Mouse (Mus musculus) cortical plate, adult 2 months (tissue): ENCODE measurements around the gene Cpne4. TPM values are rescaled to one million over a fixed set of nuclear protein-coding genes. Genes with fewer than 3 reads are reported as not detected.

ENCODE experiments used
- H3K27ac ChIP-seq: fragments of 200-500 bp; 2 replicates; pipeline ENCODE4 v1.5.1; 2012; ENCODE audit warnings: low read length, control low read depth, inconsistent platforms; ENCODE audit not compliant: insufficient read depth
- H3K4me1 ChIP-seq: fragments of 200-500 bp; 2 replicates; pipeline ENCODE4 v1.6.1; 2011; ENCODE audit warnings: low read length; ENCODE audit not compliant: control insufficient read depth, insufficient read depth
- H3K4me3 ChIP-seq: fragments of 200-500 bp; 2 replicates; pipeline ENCODE4 v1.5.1; 2011; ENCODE audit warnings: mild to moderate bottlenecking, low read length, control low read depth; ENCODE audit not compliant: insufficient read depth
- CTCF ChIP-seq: fragments of 200-500 bp; IDR thresholded peaks from 2 replicates; pipeline ENCODE4 v1.5.1; 2011; ENCODE audit warnings: mild to moderate bottlenecking, control low read depth, low read length; ENCODE audit not compliant: insufficient read depth; ENCODE audit errors: extremely low read depth
- POLR2A ChIP-seq: fragments of 200-500 bp; IDR thresholded peaks from 2 replicates; pipeline ENCODE4 v1.6.1; 2011; ENCODE audit warnings: mild to moderate bottlenecking, low read length, control low read depth; ENCODE audit not compliant: insufficient read depth; ENCODE audit errors: extremely low read depth
- polyA plus RNA-seq: library from polyadenylated mRNA; depleted of rRNA; stranded (reverse); fragments of >200 nt; gene quantifications from 2 replicates; pipeline ENCODE4 v1.2.3, GENCODE M21; 2012

Cpne4 gene
- polyA plus RNA-seq, 1 experiment, result 31.5 TPM

GRCm38 (mm10) chr9:104854245-104854921 is 307.3 kb downstream of the Cpne4 start:
- H3K27ac ChIP-seq, result no peak overlapping the region
- H3K4me1 ChIP-seq, result no peaks in the 10 kb centered on the region
- no peak overlapping the region for H3K4me3 ChIP-seq
- TF ChIP-seq CTCF (no peak), POLR2A (no peak)

GRCm38 (mm10) chr9:104865830-104866229 is 318.7 kb downstream of the Cpne4 start:
- TF ChIP-seq CTCF (no peak), POLR2A (no peak)
- H3K4me3 ChIP-seq, result no peak overlapping the region
- H3K27ac ChIP-seq, result no peak overlapping the region

GRCm38 (mm10) chr9:104872586-104872985 is 325.5 kb downstream of the Cpne4 start:
- TF ChIP-seq CTCF (no peak), POLR2A (no peak)
- Histone ChIP-seq H3K4me1 (no peaks in the 10 kb centered on the region; the same call in 1 of the 2 replicates), H3K27ac (no peak overlapping the region), H3K4me3 (no peak overlapping the region)

More at GRCm38 (mm10) chr9:104865830-104866229, 318.7 kb downstream of the Cpne4 start:
- H3K4me1 ChIP-seq, result no peaks in the 10 kb centered on the region

- Histone ChIP-seq H3K4me1 (no peaks in the 10 kb centered on the region; the same call in 1 of the 2 replicates), H3K27ac (no peak overlapping the region), H3K4me3 (no peak overlapping the region)
- TF ChIP-seq POLR2A (no peak), CTCF (no peak)
These were observed 327.1 kb downstream of the Cpne4 start for GRCm38 (mm10) chr9:104874157-104874556.

- TF ChIP-seq CTCF (no peak), POLR2A (no peak)
- no peak overlapping the region for H3K4me3 ChIP-seq
- H3K4me1 ChIP-seq, result no peaks in the 10 kb centered on the region; the same call in 1 of the 2 replicates
- no peak overlapping the region for H3K27ac ChIP-seq
These were observed 329.9 kb downstream of the Cpne4 start for GRCm38 (mm10) chr9:104877014-104877413.

GRCm38 (mm10) chr9:104878558-104878957 is 331.5 kb downstream of the Cpne4 start:
- no peak overlapping the region for H3K4me3 ChIP-seq
- no peaks in the 10 kb centered on the region; the same call in 1 of the 2 replicates for H3K4me1 ChIP-seq
- H3K27ac ChIP-seq, result no peak overlapping the region
- TF ChIP-seq CTCF (no peak), POLR2A (no peak)

- Histone ChIP-seq H3K4me1 (no peaks in the 10 kb centered on the region), H3K4me3 (no peak overlapping the region), H3K27ac (no peak overlapping the region)
- no peak for TF ChIP-seq POLR2A
- TF ChIP-seq CTCF, result no peak
These were observed 343.4 kb downstream of the Cpne4 start for GRCm38 (mm10) chr9:104890517-104890916.

GRCm38 (mm10) chr9:104895360-104895759 is 348.3 kb downstream of the Cpne4 start:
- TF ChIP-seq POLR2A, result no peak
- TF ChIP-seq CTCF, result no peak
- H3K4me3 ChIP-seq, result no peak overlapping the region
- no peak overlapping the region for H3K27ac ChIP-seq
- H3K4me1 ChIP-seq, result no peaks in the 10 kb centered on the region

- no peaks in the 10 kb centered on the region for H3K4me1 ChIP-seq
- no peak for TF ChIP-seq CTCF
- TF ChIP-seq POLR2A, result no peak
- no peak overlapping the region for H3K4me3 ChIP-seq
- H3K27ac ChIP-seq, result no peak overlapping the region
These were observed 354.0 kb downstream of the Cpne4 start for GRCm38 (mm10) chr9:104901118-104901517.

GRCm38 (mm10) chr9:104901827-104902226 is 354.7 kb downstream of the Cpne4 start:
- TF ChIP-seq CTCF (no peak), POLR2A (no peak)

More at GRCm38 (mm10) chr9:104901827-104902226, 354.7 kb downstream of the Cpne4 start:
- no peak overlapping the region for H3K4me3 ChIP-seq
- H3K27ac ChIP-seq, result no peak overlapping the region
- H3K4me1 ChIP-seq, result no peaks in the 10 kb centered on the region
